Mouse (Mus musculus): ENCODE data around the gene Dcaf4.

Dcaf4 gene

DNA sequence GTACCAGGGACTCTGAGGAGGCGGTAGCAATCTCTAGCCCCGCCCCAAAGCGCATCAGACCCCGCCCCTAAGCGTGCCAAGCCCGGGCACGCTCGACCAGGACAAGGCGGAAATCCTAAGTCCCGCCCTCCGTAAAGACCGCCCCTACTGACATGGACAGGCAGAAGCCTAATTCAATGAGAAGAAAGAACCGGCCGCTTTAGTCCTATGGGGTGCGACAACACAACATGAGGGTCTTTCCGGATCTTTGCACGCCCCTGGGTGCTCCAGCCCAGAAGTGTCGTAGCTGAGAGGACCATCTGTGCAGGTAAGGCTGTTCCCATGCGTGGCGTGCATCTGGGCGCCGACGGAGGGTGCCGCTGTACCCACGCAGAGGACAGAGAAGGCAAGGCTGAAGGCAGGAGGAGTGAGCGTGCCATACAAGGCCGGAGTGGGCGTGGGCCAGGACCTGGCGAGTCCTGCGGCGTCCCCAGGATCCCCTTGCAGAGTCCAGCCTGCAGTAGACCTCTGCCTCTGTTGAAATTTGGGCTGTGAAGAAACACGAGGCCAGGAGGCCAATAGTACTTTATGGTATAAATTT lies at the start of gene Dcaf4:
Dcaf4 (plus strand) TSS at position 156 of the 580 bp plus-strand sequence.
- peak; percentile 97 for DNase-seq

DNA sequence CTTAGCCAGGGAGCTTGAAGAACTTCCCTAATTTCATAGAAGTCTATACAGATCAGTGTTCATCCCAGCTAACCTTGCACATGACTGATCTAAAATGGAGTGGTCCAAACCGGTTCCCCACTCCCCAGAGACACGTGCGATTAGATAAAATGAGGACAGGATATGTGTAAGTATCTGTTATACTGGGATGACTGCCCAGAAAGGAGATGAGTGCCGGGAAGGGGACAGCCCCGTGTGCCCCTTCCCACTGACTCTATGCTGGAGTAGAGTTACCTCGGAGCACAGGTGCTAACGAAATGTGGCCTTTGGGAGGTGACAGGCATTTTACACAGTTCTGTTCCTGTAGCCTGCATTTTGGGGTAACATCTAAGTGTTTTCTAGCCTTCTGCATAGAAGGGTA lies 48.5 kb upstream of the Dcaf4 start:
- no peak for DNase-seq

- DNase-seq = peak; percentile 39
Measured at GRCm38 (mm10) chr12:83473987-83474600, 46.2 kb upstream of the Dcaf4 start.

GRCm38 (mm10) chr12:83475419-83475818 lies 44.8 kb upstream of the Dcaf4 start:
- DNase-seq = no peak

DNA sequence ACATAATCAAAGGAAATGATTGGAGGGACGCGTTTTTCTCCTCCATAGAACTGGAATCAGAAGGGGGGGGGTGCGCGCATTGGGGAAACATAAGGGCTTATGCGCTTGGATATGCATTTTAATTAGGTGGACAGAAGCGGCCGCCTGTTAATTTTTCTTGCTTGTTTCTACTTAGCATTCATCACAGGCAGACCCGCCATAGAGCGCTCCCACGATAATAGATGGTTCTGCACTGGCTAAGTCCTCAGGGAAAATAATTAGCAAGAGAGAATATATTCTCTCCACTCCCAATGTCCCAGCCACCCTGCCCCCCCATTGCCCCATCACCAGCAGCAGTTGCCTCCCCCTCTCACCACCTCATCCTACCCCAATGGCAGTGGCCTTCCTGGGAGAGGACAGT lies 44.0 kb upstream of the Dcaf4 start:
- DNase-seq = no peak

DNA sequence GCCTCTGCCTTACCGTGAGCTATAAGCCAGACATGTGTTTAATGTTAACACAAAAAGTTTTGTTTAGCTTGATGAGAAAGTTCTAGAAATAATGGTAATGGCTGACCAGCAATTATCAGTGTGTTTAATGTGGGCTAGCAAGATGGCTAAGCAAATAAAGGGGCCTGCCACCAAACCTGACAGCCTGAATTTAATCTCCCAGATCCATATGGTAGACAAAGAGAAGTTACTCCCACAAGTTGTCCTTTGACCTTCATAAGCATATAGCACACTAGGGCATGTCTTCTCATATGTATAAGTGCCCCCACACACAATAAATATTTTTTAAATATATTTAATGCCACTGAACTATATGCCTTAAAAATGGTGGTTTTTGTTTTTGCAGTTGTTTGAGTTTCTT lies 41.1 kb upstream of the Dcaf4 start:
- DNase-seq = no peak

DNA sequence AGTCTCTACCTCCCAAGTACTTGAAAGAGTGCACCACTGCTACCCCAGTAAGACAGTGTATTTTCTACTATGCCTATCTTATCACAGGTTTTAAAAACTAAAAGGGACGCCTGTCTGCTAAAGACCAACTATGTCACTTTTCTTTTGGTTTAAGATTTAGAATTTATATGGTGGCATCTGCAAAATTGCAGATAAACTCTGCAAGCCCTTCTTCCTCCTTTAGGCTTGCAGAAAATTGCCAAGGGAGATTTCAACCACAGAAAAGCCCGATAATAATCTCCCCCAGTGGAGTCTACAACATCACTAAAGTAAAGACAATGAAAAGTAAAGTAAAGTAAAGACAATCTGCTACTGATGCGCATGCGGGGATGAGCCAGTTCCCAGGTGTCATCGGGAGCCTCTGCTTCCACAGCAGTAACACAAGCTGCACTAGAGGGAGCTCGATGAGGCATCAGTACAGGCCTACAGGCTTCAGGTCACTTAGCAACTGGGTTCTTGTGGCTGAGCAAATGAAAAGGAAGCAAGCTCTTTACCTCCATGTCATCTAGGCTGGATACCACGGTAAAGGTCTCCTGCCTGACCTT lies 40.4 kb upstream of the Dcaf4 start:
- no peak for DNase-seq

DNA sequence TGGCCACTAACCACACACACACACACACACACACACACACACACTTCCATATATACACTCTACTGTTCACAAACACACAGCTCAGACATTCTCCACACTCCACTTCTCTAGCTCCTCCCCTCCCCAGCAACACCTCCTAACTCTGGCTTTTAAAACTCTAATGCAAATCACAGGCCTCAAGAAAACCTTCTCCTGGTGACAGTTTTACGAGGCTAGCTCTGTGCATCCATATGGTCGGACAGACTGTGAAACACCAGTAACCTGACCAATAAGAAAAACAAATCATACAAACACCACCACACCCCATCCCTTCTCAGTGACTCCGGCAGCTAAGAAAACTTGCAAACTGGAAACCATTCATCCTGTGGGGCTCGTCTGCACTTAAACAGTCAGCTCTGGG lies 38.8 kb upstream of the Dcaf4 start:
- peak; percentile 40 for DNase-seq

- no peak for DNase-seq
Measured at GRCm38 (mm10) chr12:83483653-83484052, 36.6 kb upstream of the Dcaf4 start.

GRCm38 (mm10) chr12:83484855-83485745 lies 35.2 kb upstream of the Dcaf4 start:
- DNase-seq = peak; percentile 68

DNA sequence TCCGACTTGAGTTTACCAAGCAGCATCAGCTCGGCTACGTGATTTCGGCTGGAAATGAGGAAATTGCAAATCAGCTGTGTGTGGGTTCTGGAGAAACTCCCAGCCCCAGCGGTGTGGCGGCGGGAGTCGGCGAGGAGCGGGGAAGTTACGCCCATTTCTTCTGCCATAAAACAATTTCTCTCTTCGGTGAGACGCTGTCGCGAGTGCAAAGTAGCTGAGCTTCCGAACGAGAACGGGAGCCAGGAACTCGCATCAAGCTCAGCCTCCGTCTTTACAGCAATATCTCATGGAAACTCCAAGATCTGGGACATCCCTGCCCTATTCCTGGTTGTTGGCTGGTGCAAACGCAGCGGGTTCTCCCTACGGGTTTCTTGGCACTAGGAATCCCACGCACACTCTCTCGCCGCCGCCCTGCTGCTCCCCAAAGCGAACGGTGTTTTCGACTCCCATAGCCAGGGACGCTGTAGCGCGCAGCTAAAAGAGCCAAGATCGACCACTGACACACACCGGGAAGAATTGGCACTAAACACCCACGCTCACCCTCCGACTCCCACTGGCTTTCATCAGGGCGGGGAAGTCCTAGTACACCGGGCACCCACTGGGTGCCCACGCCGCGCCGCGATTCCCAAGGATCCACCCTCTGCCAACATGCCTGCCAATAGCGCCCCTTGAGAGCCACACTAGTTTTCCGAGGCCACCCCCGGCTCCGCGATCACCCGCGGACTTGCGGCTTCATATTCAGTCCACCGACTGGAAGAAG lies 34.2 kb upstream of the Dcaf4 start:
- DNase-seq = peak; percentile 51

- peak; percentile 76 for DNase-seq
Measured at GRCm38 (mm10) chr12:83486671-83487461, 33.4 kb upstream of the Dcaf4 start.

DNA sequence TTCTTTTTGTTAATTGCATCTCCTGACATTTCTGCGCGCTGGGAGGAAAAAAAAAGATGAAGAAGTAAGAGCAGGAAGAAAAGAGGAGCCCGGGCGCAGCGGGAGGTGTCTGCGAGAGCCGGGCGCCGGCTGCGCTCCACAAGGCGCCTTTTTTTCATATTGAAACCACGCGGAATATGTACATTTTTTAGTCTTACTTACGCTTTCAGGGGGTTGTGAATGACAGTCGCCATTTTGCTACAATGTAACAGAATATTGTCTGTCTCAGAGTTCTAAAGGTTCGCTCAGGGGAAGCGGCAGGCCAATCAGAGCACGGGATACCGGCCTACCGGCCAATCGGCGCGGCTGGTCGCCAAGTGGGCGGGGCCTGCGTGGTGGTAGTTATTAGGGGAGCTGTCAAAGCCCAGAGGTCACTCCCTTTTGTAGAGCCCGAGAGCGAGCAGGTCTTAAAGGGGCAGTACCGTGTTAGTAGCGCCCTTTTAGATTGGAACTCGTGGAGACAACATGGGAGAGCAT lies 32.7 kb upstream of the Dcaf4 start, which contains the start of gene Dpf3:
Dpf3 (minus strand) TSS at position 241 of the 516 bp plus-strand sequence.
- peak; percentile 97 for DNase-seq

- DNase-seq = peak; percentile 51
Measured at GRCm38 (mm10) chr12:83488211-83488941, 31.9 kb upstream of the Dcaf4 start.

- DNase-seq = no peak
Measured at GRCm38 (mm10) chr12:83489748-83490147, 30.5 kb upstream of the Dcaf4 start.

GRCm38 (mm10) chr12:83491609-83492008 lies 28.7 kb upstream of the Dcaf4 start:
- DNase-seq = no peak

GRCm38 (mm10) chr12:83492808-83493207 lies 27.5 kb upstream of the Dcaf4 start:
- no peak for DNase-seq

DNA sequence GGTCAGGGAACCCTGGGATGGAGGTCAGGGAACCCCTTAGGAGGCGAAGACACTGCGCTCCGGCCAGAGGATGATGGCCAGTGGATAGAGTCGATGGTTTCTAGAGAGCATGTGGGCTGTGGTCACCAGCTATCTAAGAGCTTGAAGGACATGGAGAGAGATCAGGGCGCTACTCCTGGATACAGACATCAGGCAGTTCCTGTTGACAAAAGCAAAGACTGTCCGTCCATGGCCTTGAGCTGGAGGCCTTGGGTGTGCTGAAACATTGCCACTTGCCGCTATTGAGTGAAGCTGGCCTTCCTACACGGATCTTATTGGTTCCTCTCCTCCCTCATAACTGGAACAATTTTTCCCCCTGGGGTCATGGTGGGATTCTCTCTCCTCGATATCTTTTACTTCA lies 26.1 kb upstream of the Dcaf4 start:
- no peak for DNase-seq

DNA sequence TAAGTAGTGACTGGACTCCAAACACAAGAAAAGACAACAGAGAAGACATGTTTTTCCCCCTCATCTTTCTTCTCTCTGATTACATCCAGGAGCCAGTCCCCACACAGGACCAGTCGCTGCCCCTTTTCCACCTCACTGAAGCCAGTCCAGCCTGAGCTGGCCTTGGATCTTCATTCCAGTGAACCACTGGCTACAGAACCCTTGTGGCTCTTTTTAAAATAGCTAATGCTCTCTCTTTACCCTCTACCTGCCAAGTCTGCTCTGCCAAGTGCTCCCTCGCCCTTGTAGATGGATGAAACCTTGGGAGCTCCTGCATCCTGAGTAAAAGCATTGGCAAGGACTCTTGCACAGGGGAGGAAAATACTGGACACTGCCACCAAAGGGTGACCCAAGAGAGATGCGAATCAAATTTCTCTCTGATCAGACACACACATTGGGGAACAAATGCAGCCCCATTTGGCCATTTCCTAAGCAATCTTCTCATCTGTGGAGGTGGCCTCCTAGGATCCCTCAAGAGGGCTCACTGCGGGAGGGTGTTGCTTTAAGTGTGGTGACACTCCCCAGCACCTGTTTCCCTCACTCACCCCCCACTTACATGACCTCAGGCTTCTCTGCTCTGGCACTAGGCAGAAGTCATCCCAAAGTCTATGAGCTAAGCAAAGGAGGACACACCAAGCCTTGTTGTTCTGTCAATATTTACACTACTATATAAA lies 24.9 kb upstream of the Dcaf4 start:
- no peak for DNase-seq

DNA sequence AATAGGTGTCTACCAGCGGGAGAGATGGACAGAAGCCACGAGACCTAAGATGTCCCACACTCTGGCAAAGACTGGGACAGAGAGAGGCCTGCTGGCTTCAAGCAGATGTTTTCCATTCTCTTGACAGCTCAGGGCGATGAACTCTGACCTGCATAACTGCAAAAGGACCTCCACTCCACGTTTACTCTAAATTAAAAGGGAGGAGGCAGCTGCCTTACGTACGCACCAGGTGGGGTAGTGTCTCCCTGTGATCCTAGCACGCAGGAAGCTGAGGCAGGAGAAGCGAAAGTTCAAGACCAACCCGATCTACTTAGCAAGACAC lies 24.3 kb upstream of the Dcaf4 start:
- DNase-seq = no peak

All from embryo, embryonic 11 days (tissue).